Mouse (Mus musculus): ENCODE data around the gene Cldn11. TPM values are rescaled to one million over a fixed set of nuclear protein-coding genes. Genes with fewer than 3 reads are reported as not detected.

Cldn11 gene
- total RNA-seq, 2 experiments from 2014 or later: 200 to 204 TPM

DNA sequence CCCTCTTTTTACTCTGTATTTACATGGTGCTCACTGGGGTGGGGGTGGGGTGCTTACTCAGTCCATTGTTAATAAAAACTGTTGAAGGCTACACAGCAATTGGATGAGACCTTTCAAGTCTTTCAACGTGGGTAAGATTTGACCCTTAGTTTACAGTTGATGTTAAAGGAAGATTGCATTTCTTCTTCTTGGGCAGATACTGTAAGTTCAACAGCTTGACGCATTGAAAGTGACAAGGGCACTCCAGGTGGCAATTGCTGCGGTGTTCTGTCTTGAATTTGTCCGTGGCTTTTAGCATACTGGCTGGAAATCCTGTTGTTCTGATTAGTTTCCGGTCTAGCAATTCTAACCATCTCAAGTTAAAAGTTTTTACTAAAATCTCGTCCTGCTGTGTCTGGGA is 11.6 kb downstream of the Cldn11 start:
- DNase-seq: no peak

DNA sequence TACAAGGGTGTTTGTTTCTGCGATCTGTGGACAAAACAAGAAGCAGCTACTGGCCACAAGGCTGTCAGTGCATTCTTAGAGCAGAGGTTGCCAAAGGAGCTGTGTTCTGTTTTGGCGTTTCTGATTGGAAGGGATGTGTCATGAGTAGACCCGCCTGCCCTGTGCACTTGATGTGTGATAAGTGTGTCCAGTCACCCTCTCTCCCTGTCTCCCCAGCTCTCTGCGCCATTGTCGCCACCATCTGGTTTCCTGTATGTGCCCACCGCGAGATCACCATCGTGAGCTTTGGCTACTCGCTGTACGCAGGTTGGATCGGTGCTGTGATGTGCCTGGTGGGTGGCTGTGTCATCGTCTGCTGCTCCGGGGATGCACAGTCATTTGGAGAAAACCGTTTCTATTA is 13.1 kb downstream of the Cldn11 start:
- no peak for DNase-seq

DNA sequence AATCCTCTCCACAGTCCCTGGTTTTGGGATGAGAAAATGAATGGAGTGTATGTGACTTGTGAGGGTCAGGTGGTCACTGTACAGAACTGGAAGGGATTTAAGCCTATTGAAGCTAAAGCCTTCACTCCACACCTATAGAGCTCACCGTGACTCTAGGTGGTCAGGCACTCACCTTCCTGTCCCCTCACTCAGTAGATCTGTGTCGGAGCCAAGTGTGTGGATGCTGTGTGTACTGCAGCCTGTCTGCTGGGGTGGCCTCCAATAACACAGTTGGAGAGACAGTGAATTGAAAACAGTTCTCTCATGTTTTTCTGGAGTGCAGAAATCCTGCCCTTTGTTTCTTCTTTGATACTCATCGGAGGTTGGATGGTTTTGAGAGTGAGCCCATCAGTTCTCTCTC is 16.1 kb downstream of the Cldn11 start:
- no peak for DNase-seq

DNA sequence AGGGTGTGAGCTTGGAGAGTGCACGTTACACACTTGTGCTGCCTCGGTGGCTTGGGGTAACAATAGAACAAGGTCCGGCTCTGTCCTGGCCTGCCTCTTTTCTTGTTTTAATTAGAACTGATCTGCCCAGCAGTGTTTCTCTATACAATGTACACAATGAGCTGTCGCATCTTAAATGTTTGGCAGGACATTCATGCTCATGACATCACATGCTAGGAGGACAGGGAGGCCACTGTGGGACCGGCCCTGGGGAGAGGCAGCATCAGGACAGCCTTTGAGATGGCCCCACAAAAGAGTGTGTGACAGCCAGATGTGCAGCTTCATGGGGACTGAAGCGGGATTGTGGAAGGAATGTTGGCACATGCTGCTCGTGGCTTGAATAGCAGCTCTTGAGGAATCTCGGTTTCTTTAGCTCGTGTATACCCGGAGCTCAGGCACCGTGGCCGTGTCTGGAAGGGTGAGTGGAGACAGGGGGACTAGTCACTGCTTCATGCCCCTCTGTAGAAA is 16.7 kb downstream of the Cldn11 start:
- DNase-seq: peak; percentile 50 to 58

DNA sequence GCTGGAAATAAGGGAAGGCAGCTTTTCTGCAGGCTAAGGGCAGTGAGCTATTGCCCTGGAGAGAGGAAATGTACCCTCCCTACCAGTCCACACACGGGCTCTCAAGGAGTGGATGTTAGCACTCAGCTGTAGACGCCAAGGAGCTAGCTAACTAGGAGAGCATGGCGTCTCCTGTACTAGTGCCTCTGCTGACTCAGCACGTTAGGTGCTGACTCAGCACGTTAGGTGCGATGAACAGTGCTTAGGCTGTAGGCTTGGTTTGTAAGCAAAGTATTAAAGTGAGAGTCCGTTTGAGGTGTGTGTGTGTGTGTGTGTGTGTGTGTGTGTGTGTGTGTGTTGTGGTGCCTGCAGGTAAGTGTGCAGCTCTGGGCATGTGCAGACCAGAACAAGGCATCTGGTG is 40.6 kb downstream of the Cldn11 start:
- no peak for DNase-seq

DNA sequence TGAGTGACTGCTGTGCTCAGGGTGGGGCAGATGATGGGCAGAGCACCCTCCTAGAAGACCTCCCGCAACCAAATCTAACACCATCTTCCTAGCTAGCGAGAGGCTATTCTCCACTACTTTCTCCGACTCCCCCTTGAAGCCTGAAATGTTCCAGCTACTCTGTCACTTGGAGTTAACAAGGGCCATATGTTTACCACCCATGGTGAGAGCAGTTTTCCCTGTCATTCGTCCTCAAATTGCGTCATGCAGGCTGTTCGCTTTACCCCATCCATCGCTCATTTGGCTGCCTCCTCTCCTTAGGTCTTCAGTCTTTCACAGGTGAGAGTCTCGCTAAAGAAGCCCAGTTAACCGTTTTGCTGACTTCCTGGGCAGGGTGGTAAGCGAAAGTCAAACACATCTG is 41.7 kb downstream of the Cldn11 start:
- DNase-seq: no peak

DNA sequence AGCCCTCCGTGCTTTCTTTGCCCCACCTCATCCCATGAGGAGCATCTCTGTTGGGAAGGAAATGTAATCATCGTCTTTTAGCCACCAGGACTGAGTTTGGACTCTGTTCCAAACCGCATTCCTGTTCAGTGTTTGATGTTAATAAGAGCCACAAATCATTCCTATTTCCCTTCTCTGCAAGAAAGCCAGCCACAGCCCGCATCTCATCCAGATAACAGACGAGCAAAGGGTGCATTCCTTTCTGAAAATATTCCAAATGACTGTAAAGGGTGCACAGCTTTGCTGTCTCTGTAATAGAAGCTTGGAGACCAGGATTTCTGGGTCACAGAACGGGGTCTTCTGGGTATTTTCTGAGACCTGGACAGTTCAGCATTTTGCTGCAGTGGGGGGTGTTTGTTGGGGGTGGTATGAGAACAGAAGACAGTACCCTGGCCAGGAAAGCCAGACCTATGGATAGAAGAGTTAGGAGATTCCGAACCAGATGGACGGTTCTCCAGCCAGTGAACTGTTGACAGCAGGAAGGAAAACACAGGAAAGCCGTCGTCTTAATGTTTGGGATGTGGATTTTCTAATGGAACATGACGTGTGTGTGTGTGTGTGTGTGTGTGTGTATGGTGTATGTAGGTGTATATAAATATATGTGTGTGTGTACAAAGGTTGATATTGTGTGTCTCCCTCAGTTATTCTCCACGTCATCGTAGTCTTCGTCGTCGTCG is 49.6 kb downstream of the Cldn11 start:
- DNase-seq: no peak

DNA sequence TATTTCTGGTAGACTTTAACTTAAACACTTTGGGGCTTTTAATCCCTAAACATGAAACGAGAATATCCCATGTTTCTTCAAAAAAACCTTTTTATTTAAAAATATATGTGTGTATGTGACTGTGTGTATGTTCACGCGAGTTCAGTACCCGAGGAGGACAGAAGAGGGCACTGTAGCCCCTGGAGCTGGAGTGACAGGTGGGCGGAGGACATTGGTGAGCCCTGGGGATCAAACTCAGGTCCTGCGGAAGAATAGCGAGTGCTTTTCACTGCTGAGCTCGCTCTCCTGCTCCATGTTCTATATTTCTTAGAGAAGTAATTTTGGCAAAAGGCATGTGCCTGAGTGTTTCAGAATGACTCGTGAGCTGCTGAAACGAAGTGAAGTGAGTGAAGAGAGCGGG is 54.2 kb downstream of the Cldn11 start:
- no peak for DNase-seq

DNA sequence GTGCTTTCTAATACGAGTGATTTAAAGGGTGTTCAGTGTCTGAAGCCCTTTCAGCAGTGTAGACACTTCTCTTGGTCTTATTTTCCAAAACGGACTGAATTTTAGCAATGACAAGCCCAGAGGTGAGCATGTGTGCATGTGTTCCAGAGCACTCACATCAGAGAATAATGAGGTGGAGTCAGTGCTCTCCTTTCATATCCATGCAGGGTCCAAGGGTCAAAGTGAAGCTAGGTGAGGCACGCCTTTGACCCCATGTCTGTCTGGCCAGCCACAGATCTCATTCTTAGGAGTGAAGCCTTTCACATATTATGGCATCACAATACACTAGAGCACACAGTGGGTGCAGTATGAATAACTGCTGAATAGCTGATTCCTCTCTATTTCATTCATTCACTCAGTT is 55.4 kb downstream of the Cldn11 start:
- DNase-seq: no peak

DNA sequence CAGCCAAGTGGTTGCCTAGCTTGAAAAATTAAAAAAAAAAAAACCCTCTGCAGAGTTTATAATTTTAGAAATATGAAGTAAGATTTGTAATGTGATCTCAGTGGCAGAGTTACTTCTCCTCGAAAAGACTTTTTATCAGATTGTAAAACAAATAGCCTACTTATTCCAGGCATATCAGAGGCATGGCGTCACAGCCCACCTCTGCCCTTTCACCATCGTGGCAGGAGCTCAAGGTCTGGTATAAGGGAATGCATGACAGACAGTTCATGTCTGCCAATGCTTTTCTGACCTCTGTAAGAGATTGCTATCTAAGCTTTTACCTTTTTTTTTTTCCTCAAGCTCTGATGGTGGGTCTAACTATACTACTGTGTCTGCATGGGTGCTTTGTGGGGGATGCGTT is 58.3 kb downstream of the Cldn11 start:
- no peak for DNase-seq

DNA sequence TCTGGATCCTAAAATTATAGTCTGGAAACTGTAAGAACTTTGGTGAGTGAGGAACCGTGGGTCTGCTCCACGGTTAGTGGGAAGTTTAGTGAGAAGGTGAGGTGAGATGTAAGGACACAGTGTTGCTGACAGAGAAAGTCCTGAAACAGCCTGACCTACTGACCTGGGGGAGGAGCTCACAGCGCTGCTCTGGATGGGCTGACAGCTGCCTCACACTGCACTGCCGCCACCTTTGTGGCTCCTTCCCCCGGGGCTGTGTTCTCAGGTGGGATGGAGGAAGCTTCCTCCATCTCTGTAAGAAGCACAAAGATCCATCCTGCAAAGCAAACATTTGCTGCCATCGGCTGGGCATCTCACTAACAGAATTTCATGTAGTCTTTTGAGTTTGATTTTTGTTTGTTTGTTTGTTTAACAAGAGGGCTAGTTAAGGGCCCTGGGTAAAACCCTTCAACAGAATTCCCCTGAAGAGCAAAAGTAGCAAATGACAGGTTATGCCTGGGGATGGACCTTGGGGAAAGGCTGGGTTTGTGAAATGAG is 58.8 kb downstream of the Cldn11 start:
- DNase-seq: no peak

DNA sequence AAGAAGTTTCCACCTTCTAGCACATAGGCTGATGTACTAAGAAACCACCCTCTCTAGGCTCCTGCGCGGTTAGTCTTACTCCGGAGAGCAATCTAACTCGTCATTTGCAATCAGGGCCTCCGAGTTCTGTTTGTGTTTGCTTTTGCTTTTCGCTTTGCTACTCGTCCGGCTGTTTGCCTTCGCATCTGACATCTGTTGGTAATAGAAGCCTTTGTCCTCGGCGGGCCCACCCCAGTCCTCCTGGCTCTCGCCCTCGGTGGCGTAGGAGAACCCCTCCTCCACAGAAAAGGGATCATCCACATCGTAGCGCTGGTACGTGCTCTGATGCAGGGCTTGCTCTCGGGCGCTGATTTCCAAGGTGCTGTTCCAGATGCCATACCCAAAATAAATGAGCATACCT is 59.3 kb downstream of the Cldn11 start:
- DNase-seq: peak; percentile 50 to 56

DNA sequence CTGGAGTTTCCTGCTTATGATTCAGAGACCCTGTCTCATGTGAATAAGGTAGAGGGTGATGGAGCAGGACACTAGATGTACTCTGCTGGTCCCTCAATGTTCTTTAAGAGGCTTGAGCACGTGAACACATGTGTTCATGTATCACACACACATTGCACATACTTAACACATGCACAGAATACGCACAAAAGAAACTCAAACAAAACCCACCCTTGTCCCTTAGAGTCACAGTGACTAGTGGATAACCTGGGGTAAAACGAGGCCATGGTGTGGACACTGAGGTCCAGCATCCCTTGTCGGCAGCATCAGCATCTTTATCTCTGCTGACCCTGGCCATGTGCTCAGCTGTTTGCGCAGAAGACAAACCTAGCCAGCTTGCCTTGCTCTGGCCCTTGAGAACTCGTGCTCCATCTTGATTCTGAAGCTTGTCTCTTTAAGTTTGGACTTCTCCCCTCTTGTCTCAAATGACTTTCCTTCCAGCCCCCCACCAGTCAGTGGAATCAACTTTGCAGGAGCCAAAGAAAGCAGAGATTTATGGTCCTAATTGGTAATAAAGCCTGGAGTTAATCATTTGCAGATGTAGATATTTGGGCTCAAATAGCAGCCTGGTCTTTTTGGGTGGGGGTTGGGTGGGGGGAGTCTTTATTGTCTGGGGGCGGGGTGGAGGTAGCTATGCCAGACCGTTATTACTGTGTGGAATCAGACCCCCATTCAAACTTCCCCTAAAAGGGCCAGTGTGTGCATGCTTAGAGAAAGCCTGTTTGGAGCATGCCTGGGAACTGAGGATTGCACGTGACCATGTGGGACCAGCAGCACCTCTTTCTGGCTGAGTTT is 62.7 kb downstream of the Cldn11 start:
- no peak for DNase-seq

DNA sequence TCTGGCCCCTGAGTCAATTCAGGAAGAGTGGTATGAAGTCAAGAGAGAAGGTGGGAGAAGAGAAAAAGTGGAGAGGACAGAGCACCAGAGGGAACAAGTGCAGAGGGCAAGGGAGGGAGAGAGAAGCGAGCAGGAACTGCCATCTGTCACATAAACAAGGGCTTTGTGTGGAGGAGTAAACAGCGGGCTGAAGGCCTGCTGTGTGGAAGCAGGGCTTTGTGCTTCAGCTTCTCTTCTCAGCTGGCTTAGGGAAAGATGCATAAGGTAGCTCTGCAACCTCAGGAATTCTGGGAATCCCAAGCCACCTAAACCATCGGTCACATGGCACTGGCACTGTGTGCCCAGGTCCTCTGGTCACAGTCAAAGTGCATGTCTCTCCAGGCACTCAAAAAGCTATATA is 64.1 kb downstream of the Cldn11 start:
- peak in 1 of 2 experiments; percentile 47 for DNase-seq

Other genes starting within 250 kb of the Cldn11 start
- 10 to 100 TPM; 41.6 to 45.3 TPM for gene Phc3, start 180.5 kb upstream of the Cldn11 start, total RNA-seq (2021)
- gene Prkci, start 154.2 kb upstream of the Cldn11 start, total RNA-seq (2021): 10 to 100 TPM; 62.9 to 67.3 TPM
- 10 to 100 TPM; 74.5 to 74.6 TPM for gene Skil, start 54.9 kb upstream of the Cldn11 start, total RNA-seq (2021)
- gene Slc7a14, start 160.5 kb downstream of the Cldn11 start, total RNA-seq (2021): 10 to 100 TPM; 85.1 to 89.4 TPM

All from layer of hippocampus, postnatal 36 days (tissue).